Mouse (Mus musculus) liver, embryonic 14.5 days (tissue): ENCODE results near the gene Vps72. TPM values are rescaled to one million over a fixed set of nuclear protein-coding genes. Genes with fewer than 3 reads are reported as not detected.
A peak's percentile ranks its signal among the peaks of the same experiment; 100 is the strongest.
"Not testable (repeated sequence)": the region's sequence is repeated elsewhere in the genome, so short reads cannot be mapped to it uniquely, and the experiment has no call there.

ENCODE experiments used
- ATAC-seq: fragments of 200-750 bp; cut with Nextera tagmentation; 2 replicates; pipeline ENCODE4 v1.8.0; 2017; ENCODE audit warnings: moderate number of reproducible peaks, mild to moderate bottlenecking, moderate library complexity; ENCODE audit not compliant: insufficient read depth
- DNase-seq, 3 experiments: peaks; one replicate each; pipeline ENCODE4 v3.0.0-alpha.2; 2012 to 2013; ENCODE audit warnings: low read depth in 3 of 3, low spot score in 3 of 3
- H3K27ac ChIP-seq: fragments of 300-500 bp; sonication (generic); 2 replicates; pipeline ENCODE4 v1.5.1; 2014; ENCODE audit warnings: moderate library complexity, mild to moderate bottlenecking, control low read depth, inconsistent platforms
- H3K27me3 ChIP-seq: fragments of 300-500 bp; sonication (generic); 2 replicates; pipeline ENCODE4 v1.6.1; 2014; ENCODE audit warnings: mild to moderate bottlenecking, low read length, moderate library complexity; ENCODE audit not compliant: control insufficient read depth, insufficient read depth
- H3K36me3 ChIP-seq: fragments of 300-500 bp; sonication (generic); replicated peaks from 2 replicates; pipeline ENCODE4 v1.6.1; 2014; ENCODE audit warnings: low read depth; ENCODE audit not compliant: control insufficient read depth, insufficient read depth
- H3K4me1 ChIP-seq, 2 experiments: fragments of 200-500 bp in 1 of 2; fragments of 300-500 bp in 1 of 2; sonication (generic) in 1 of 2; replicated peaks; 2 replicates each; pipeline ENCODE4 v1.6.1; 2012 to 2014; ENCODE audit warnings: antibody characterized with exemption in 1 of 2, inconsistent platforms in 1 of 2, low read length in 1 of 2; ENCODE audit not compliant: control insufficient read depth in 2 of 2, insufficient read depth in 2 of 2
- H3K4me2 ChIP-seq: fragments of 300-500 bp; sonication (generic); 2 replicates; pipeline ENCODE4 v1.6.1; 2014; ENCODE audit warnings: low read depth, mild to moderate bottlenecking, control low read depth, moderate library complexity
- H3K4me3 ChIP-seq, 2 experiments: fragments of 200-500 bp in 1 of 2; fragments of 300-500 bp in 1 of 2; sonication (generic) in 1 of 2; 2 replicates each; pipeline ENCODE4 v1.5.1; 2012 to 2014; ENCODE audit warnings: low read depth in 2 of 2, low read length in 2 of 2, mild to moderate bottlenecking in 2 of 2, control low read depth in 1 of 2, inconsistent platforms in 1 of 2, moderate library complexity in 1 of 2; ENCODE audit not compliant: insufficient read depth in 1 of 2
- H3K9ac ChIP-seq: fragments of 300-500 bp; sonication (generic); replicated peaks from 2 replicates; pipeline ENCODE4 v1.6.1; 2014; ENCODE audit warnings: mild to moderate bottlenecking, control low read depth, moderate library complexity
- H3K9me3 ChIP-seq: fragments of 300-500 bp; sonication (generic); 2 replicates; pipeline ENCODE4 v1.6.1; 2016; ENCODE audit warnings: low read length, mixed read lengths; ENCODE audit not compliant: control insufficient read depth
- CTCF ChIP-seq: IDR thresholded peaks from 2 replicates; pipeline ENCODE4 v1.5.1; 2016; ENCODE audit warnings: antibody characterized with exemption, low read depth, control low read depth
- EP300 ChIP-seq: IDR thresholded peaks from 2 replicates; pipeline ENCODE4 v1.6.1; 2016; ENCODE audit warnings: antibody characterized with exemption, low read depth
- WGBS: fragments of 180-500 bp; shearing (Covaris S2); extraction: QIAGEN DNeasy Blood & Tissue Kit; methylation state at CpG from one replicate; pipeline ENCODE4 v1.1.7; 2014; ENCODE audit not compliant: insufficient replicate concordance; 5-methylcytosine and 5-hydroxymethylcytosine counted together
- polyA plus RNA-seq, 2 experiments: library from polyadenylated mRNA; depleted of rRNA in 1 of 2; stranded (reverse) in 1 of 2; unstranded in 1 of 2; fragments of >200 nt; fragmentation: Nextera tagmentation in 1 of 2; extraction: Ambion mirVana in 1 of 2; gene quantifications; 2 replicates each; pipeline versions ENCODE4 v1.2.1 to v1.2.3; 2012 to 2014

Gene Vps72
- polyA plus RNA-seq, 2 experiments, result 23.4 to 29.6 TPM

DNA sequence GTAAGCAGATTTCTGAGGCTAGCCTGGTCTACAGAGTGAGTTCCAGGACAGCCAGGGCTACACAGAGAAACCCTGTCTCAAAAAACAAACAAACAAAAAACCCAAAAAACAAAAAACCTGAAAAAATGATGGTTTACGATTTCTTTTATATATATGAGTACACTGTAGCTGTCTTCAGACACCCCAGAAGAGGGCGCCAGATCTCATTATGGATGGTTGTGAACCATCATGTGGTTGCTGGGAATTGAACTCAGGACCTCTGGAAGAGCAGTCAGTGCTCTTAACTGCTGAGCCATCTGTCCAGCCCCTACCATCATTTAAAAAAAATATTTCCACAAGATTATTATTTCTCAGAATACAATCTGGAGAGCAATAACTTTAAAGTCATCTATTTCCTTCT, 21.6 kb downstream of the Vps72 start:
- WGBS, result 72% methylated on average over 2 of the region's 2 CpGs
- not testable (repeated sequence) for H3K9ac ChIP-seq, H3K4me2 ChIP-seq, ATAC-seq, H3K4me3 ChIP-seq, H3K9me3 ChIP-seq, H3K27me3 ChIP-seq, DNase-seq, H3K27ac ChIP-seq, H3K36me3 ChIP-seq
- peak; percentile 33 for TF ChIP-seq CTCF
- peaks cover 10 to 18% of the 10 kb centered on the region in 2 experiments for H3K4me1 ChIP-seq

GRCm38 (mm10) chr3:95133176-95133575, 22.4 kb downstream of the Vps72 start:
- Histone ChIP-seq H3K27me3 (no peaks in the 10 kb centered on the region), H3K36me3 (no peaks in the 10 kb centered on the region), H3K4me2 (peak overlapping the region; percentile 96), H3K9me3 (no peaks in the 10 kb centered on the region), H3K4me1 (peaks cover 10 to 18% of the 10 kb centered on the region in 2 experiments), H3K27ac (peak overlapping the region; percentile 12), H3K9ac (peak overlapping the region; percentile 82), H3K4me3 (peak overlapping the region; percentile 72 to 99)
- DNase-seq (no peak), ATAC-seq (no peak)
- no peak for TF ChIP-seq CTCF
- TF ChIP-seq EP300, result no peak
- 48% methylated on average over 11 of the region's 11 CpGs for WGBS

- peak; percentile 92 for ATAC-seq
- Histone ChIP-seq H3K9ac (peak within 1 kb of the TSS; percentile 82), H3K27me3 (no peaks in the 10 kb centered on the region), H3K36me3 (no peaks in the 10 kb centered on the region), H3K4me2 (peak within 1 kb of the TSS; percentile 96), H3K4me3 (peak within 1 kb of the TSS; percentile 72 to 99), H3K9me3 (no peaks in the 10 kb centered on the region), H3K27ac (peak within 1 kb of the TSS; percentile 54), H3K4me1 (peaks cover 10 to 18% of the 10 kb centered on the region in 2 experiments)
- DNase-seq, result peak; percentile 91 to 95 (median 94)
- WGBS, result under 1% methylated on average over 20 of the region's 20 CpGs
- TF ChIP-seq CTCF (peak; percentile 1; the same call in 1 of the 2 replicates), EP300 (peak; percentile 13; the same call in 1 of the 2 replicates)
These were observed 22.9 kb downstream of the Vps72 start, which contains the start of the genes Scnm1 and Lysmd1 for GRCm38 (mm10) chr3:95133680-95134101. Gene Scnm1 (minus strand): TSS chr3:95134011. Gene Lysmd1 (plus strand): TSS chr3:95134088.

DNA sequence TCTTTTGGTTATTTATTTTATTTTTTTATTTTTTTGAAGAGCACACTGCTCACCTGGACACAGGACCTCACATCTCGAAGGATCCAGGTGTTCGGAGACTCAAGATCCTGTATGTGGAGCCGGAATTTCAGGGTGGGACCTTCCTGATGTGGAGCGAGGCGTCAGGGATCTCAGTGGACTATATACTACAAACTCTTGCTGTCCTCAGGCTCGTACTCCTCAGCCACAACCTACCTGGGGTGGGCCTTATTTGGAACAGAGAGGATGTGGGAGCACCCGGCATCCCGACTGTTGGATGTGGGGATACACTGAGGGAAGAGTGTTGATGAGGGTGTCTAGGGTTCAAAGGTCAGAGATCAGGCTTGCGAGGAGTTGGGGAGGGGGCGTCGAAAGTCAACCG, 23.3 kb downstream of the Vps72 start:
- WGBS, result no CpG with 5 or more reads among the region's 12 CpGs

GRCm38 (mm10) chr3:95135023-95135422, 24.2 kb downstream of the Vps72 start:
- DNase-seq (peak; percentile 55 to 60 (median 57)), ATAC-seq (peak; percentile 40; the same call in 1 of the 2 replicates)
- Histone ChIP-seq H3K9ac (peak overlapping the region; percentile 63), H3K9me3 (no peaks in the 10 kb centered on the region), H3K27ac (peak overlapping the region; percentile 54), H3K27me3 (no peaks in the 10 kb centered on the region), H3K4me3 (peak overlapping the region; percentile 45 to 59), H3K4me1 (peaks cover 10 to 18% of the 10 kb centered on the region in 2 experiments), H3K4me2 (peak overlapping the region; percentile 80), H3K36me3 (no peaks in the 10 kb centered on the region)
- WGBS, result 4% methylated on average over 6 of the region's 6 CpGs
- TF ChIP-seq CTCF (no peak), EP300 (no peak)

More for the DNA sequence above, 23.3 kb downstream of the Vps72 start:
- H3K4me2 ChIP-seq, H3K9ac ChIP-seq, H3K27ac ChIP-seq, DNase-seq, H3K27me3 ChIP-seq, H3K9me3 ChIP-seq, H3K36me3 ChIP-seq: not testable (repeated sequence)
- Histone ChIP-seq H3K4me1 (peaks cover 10 to 18% of the 10 kb centered on the region in 2 experiments), H3K4me3 (peak overlapping the region in 1 of 2 experiments; percentile 72; a peak in 2 of 4 replicates)
- peak; percentile 58 for ATAC-seq
